Mouse (Mus musculus) heart, adult 2 months (tissue): ENCODE measurements at regions not wholly inside any gene's neighbourhood (a gene's known extent, or its start where the extent isn't known, plus 50 kb on each side); places are given as distances from the start of the nearest gene placed in this dataset.

Experiments
- CTCF ChIP-seq: fragments of 200-600 bp; IDR thresholded peaks from 2 replicates; pipeline ENCODE4 v1.8.1; 2022; ENCODE audit warnings: antibody characterized with exemption, mild to moderate bottlenecking, moderate library complexity
- POLR2A ChIP-seq: fragments of 200-500 bp; IDR thresholded peaks from 2 replicates; pipeline ENCODE4 v1.6.1; 2011; ENCODE audit warnings: mild to moderate bottlenecking, low read depth, low read length, control low read depth; ENCODE audit not compliant: insufficient read depth

- no peak for TF ChIP-seq POLR2A
- no peak for TF ChIP-seq CTCF
Measured at GRCm38 (mm10) chr1:92707917-92708897, 59.6 kb upstream of the Otos start.
